Mouse (Mus musculus) embryonic facial prominence, embryonic 12.5 days (tissue): ENCODE results near the gene Nags. TPM values are rescaled to one million over a fixed set of nuclear protein-coding genes. Genes with fewer than 3 reads are reported as not detected.

ENCODE experiments used
- ATAC-seq: fragments of 200-750 bp; cut with Nextera tagmentation; 2 replicates; pipeline ENCODE4 v1.8.0; 2017; ENCODE audit not compliant: insufficient number of reproducible peaks, insufficient read depth, low FRiP score, low TSS enrichment
- H3K27ac ChIP-seq: fragments of 300-500 bp; sonication (generic); 2 replicates; pipeline ENCODE4 v1.5.1; 2016; ENCODE audit warnings: mild to moderate bottlenecking
- H3K27me3 ChIP-seq: fragments of 300-500 bp; sonication (generic); 2 replicates; pipeline ENCODE4 v1.6.1; 2016; ENCODE audit warnings: mild to moderate bottlenecking, moderate library complexity
- H3K36me3 ChIP-seq: fragments of 300-500 bp; sonication (generic); 2 replicates; pipeline ENCODE4 v1.6.1; 2016; ENCODE audit warnings: mild to moderate bottlenecking
- H3K4me1 ChIP-seq: fragments of 300-500 bp; sonication (generic); 2 replicates; pipeline ENCODE4 v1.6.1; 2016
- H3K4me2 ChIP-seq: fragments of 300-500 bp; sonication (generic); replicated peaks from 2 replicates; pipeline ENCODE4 v1.6.1; 2016; ENCODE audit warnings: mild to moderate bottlenecking, moderate library complexity
- H3K4me3 ChIP-seq: fragments of 300-500 bp; sonication (generic); 2 replicates; pipeline ENCODE4 v1.5.1; 2016; ENCODE audit warnings: mild to moderate bottlenecking
- H3K9ac ChIP-seq: fragments of 300-500 bp; sonication (generic); 2 replicates; pipeline ENCODE4 v1.6.1; 2016; ENCODE audit warnings: mild to moderate bottlenecking, moderate library complexity
- H3K9me3 ChIP-seq: fragments of 300-500 bp; sonication (generic); 2 replicates; pipeline ENCODE4 v1.6.1; 2016; ENCODE audit warnings: mild to moderate bottlenecking, moderate library complexity
- WGBS: fragments of 180-500 bp; shearing (Covaris S2); methylation state at CpG from one replicate; pipeline ENCODE4 v1.1.7; 2016; 5-methylcytosine and 5-hydroxymethylcytosine counted together
- polyA plus RNA-seq: library from polyadenylated mRNA; unstranded; fragments of >200 nt; fragmentation: Nextera tagmentation; extraction: Ambion mirVana; gene quantifications from 2 replicates; pipeline ENCODE4 v1.2.1, GENCODE M21; 2016

Gene Nags
- polyA plus RNA-seq, 1 experiment from 2014 or later, result 0.06 TPM

- WGBS, result 2% methylated on average over 50 of the region's 50 CpGs
- Histone ChIP-seq H3K9ac (peak within 1 kb of the TSS; percentile 67), H3K4me2 (peak within 1 kb of the TSS; percentile 84), H3K27me3 (no peaks in the 10 kb centered on the region), H3K4me3 (peak within 1 kb of the TSS; percentile 59), H3K4me1 (peaks cover 16% of the 10 kb centered on the region), H3K9me3 (no peaks in the 10 kb centered on the region), H3K27ac (peak within 1 kb of the TSS; percentile 63), H3K36me3 (peaks cover 26% of the 10 kb centered on the region)
- peak; percentile 81 for ATAC-seq
Measured at GRCm38 (mm10) chr11:102189461-102190436, 44.4 kb downstream of the Nags start, which contains the start of gene G6pc3. G6pc3 (plus strand) TSS chr11:102189620.

DNA sequence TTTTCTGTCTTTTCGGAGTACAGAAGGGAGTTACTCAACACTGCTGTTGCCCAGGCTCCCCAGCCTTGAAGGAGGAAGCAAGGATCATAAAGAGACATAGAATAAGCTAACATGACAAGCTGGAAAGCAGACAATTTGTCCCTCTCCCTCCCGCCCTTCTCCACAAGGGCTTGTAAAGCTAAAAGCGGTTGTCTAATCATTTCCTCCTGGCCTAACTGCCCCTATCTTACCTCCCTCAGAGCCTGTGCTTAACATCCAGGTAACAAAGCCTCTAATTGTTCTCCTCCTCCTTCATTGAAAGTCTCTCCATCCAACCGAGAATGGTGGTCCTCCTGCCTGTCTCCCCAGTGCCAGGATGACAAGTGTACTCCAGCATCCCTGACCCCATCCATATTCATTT lies 45.5 kb downstream of the Nags start:
- no peak for ATAC-seq
- 41% methylated on average over 4 of the region's 4 CpGs for WGBS
- H3K9me3 ChIP-seq, result no peaks in the 10 kb centered on the region
- H3K4me1 ChIP-seq, result peaks cover 13% of the 10 kb centered on the region
- H3K36me3 ChIP-seq, result peaks cover 36% of the 10 kb centered on the region
- H3K4me3 ChIP-seq, result peak overlapping the region; percentile 59; the same call in 1 of the 2 replicates
- H3K9ac ChIP-seq, result peak overlapping the region; percentile 19; the same call in 1 of the 2 replicates
- H3K27me3 ChIP-seq, result no peaks in the 10 kb centered on the region
- H3K4me2 ChIP-seq, result peak overlapping the region; percentile 84
- H3K27ac ChIP-seq, result no peak overlapping the region

DNA sequence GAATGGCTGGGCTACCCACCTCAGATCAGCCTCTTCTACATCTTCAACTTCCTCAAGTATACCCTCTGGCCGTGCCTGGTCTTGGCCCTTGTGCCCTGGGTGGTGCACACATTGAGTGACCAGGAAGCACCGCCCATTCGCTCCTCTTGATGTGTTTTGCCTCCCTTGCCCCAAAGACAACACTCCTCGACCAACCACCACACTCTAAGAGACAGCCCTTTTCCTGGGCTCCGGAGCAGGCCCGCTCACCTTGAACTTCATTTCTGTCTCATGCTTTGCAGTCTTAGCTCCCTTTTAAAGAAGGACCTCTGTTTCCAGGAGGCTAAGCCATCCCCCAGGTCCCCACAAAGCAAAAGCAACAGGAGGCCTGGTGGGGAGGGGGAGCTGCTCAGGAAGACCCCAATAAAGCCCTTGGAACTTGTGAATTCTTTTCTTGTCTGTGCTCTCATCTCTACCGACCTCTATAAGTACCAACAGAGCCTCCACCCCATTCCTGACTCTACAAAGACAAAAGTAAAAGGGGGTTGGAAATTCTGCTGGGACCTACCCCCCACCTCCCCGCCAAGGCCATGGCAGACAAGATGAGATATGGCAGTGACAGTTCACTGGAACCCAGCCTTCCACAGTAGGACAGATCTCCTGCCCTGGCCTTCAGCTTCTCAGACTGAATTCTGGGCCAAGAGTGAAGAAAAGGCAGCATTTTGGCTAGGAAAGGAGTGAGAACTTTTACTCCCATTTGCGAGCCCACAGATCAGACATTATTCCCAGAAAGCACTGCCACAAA lies 48.5 kb downstream of the Nags start:
- no peak overlapping the region for H3K27ac ChIP-seq
- no peak overlapping the region for H3K4me2 ChIP-seq
- H3K4me3 ChIP-seq, result no peak overlapping the region
- H3K4me1 ChIP-seq, result peaks cover 12% of the 10 kb centered on the region
- WGBS, result 85% methylated on average over 9 of the region's 9 CpGs
- peaks cover 63% of the 10 kb centered on the region for H3K36me3 ChIP-seq
- no peaks in the 10 kb centered on the region for H3K9me3 ChIP-seq
- H3K9ac ChIP-seq, result no peak overlapping the region
- ATAC-seq, result no peak
- H3K27me3 ChIP-seq, result no peaks in the 10 kb centered on the region

- Histone ChIP-seq H3K4me3 (no peak overlapping the region), H3K4me2 (no peak overlapping the region), H3K9me3 (no peaks in the 10 kb centered on the region), H3K9ac (no peak overlapping the region; the same call in 1 of the 2 replicates), H3K4me1 (peaks cover 2% of the 10 kb centered on the region), H3K36me3 (peaks cover 87% of the 10 kb centered on the region), H3K27me3 (no peaks in the 10 kb centered on the region), H3K27ac (no peak overlapping the region)
- 86% methylated on average over 21 of the region's 21 CpGs for WGBS
- ATAC-seq, result no peak
Measured at GRCm38 (mm10) chr11:102196018-102196797, 50.9 kb downstream of the Nags start.

DNA sequence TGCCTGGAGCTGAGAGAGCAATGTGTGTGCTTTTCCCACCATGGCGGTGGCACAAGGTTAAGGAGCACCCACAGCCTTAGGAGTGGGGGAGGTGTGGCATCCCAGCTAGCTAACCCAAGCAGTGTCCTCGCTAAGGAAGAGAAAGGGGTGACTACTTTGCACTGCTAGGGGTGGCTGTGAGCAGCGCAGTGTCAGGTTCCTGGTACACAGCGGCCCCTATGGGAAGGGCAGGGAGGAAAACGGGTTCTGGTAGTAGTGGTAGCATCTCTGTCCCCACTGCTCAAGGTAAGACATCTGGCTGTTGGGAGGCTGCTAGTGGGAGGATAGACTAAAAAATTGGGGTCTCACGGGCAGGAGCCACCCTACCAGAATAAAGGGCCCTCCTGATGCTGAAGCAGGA lies 52.9 kb downstream of the Nags start:
- ATAC-seq, result no peak
- Histone ChIP-seq H3K27ac (no peak overlapping the region), H3K27me3 (no peaks in the 10 kb centered on the region), H3K4me2 (no peak overlapping the region), H3K4me3 (no peak overlapping the region), H3K9me3 (no peaks in the 10 kb centered on the region), H3K9ac (no peak overlapping the region), H3K4me1 (no peaks in the 10 kb centered on the region), H3K36me3 (peaks cover 93% of the 10 kb centered on the region)
- WGBS, result 68% methylated on average over 6 of the region's 6 CpGs

Other genes starting within 250 kb of the Nags start
- gene Sost, start 178.5 kb upstream of the Nags start, polyA plus RNA-seq, result 0.10 and 0.14 TPM in 2 replicates
- not detected in 2 replicates for gene Cfap97d1, start 161.2 kb upstream of the Nags start, polyA plus RNA-seq
- gene Dusp3, start 158.5 kb upstream of the Nags start, polyA plus RNA-seq, result 12.3 and 12.5 TPM in 2 replicates
- 11.1 and 11.4 TPM in 2 replicates for gene Mpp3, start 117.1 kb upstream of the Nags start, polyA plus RNA-seq
- gene Cd300lg, start 104.0 kb upstream of the Nags start, polyA plus RNA-seq, result 0.43 and 0.55 TPM in 2 replicates
- 12.7 and 12.8 TPM in 2 replicates for gene Mpp2, start 57.0 kb upstream of the Nags start, polyA plus RNA-seq
- not detected in 2 replicates for gene Ppy, start 44.2 kb upstream of the Nags start, polyA plus RNA-seq
- gene Pyy, start 37.7 kb upstream of the Nags start, polyA plus RNA-seq, result 0.71 TPM in 1 of 2 replicates, not detected in the other
- gene Tmem101, start 10.9 kb downstream of the Nags start, polyA plus RNA-seq, result 43.4 and 44.3 TPM in 2 replicates
- gene Lsm12, start 39.8 kb downstream of the Nags start, polyA plus RNA-seq, result 104 and 108 TPM in 2 replicates
- gene G6pc3, start 44.1 kb downstream of the Nags start, polyA plus RNA-seq, result 30.3 and 31.3 TPM in 2 replicates
- gene Hdac5, start 84.7 kb downstream of the Nags start, polyA plus RNA-seq, result 70.0 and 80.0 TPM in 2 replicates
- gene BC030867, start 103.4 kb downstream of the Nags start, polyA plus RNA-seq, result 20.6 and 21.7 TPM in 2 replicates
- gene Asb16, start 123.2 kb downstream of the Nags start, polyA plus RNA-seq, result 0.10 and 0.18 TPM in 2 replicates
- 48.9 and 53.6 TPM in 2 replicates for gene Tmub2, start 139.4 kb downstream of the Nags start, polyA plus RNA-seq
- gene Atxn7l3, start 151.1 kb downstream of the Nags start, polyA plus RNA-seq, result 25.0 and 26.1 TPM in 2 replicates
- gene Ubtf, start 174.2 kb downstream of the Nags start, polyA plus RNA-seq, result 103 and 114 TPM in 2 replicates
- 24.5 and 26.4 TPM in 2 replicates for gene Slc4a1, start 220.7 kb downstream of the Nags start, polyA plus RNA-seq
- 15.9 and 20.4 TPM in 2 replicates for gene Rundc3a, start 247.9 kb downstream of the Nags start, polyA plus RNA-seq